ENCODE assay signal across 28 mouse cellular contexts in genomic region chr2:43737546-43737945, GRCm38 (mm10). TPM values are rescaled to one million over a fixed set of nuclear protein-coding genes. Genes with fewer than 3 reads are reported as not detected.
A peak's percentile ranks its signal among the peaks of the same experiment; 100 is the strongest.
DNase-seq lines count a peak whose midpoint lies in the region; ATAC-seq and TF ChIP-seq lines count a peak whose summit lies in the region.
"Had no signal": no experiment of that assay in that cellular context is flagged by ENCODE, and none has a peak within 500 bp of the region (broad histone marks: within the 10 kb centered on the region; RNA-seq: fewer than 3 reads in every experiment).

No protein-coding gene starts in this region.

- intact Hi-C loops in heart, adult 2 months (cut with DNase I): no loop called here

- TF ChIP-seq CTCF in liver, postnatal 0 days (IDR thresholded peaks at IDR 0.05; ENCODE audit: low read depth): no peak
- TF ChIP-seq CTCF in heart, adult 2 months (IDR thresholded peaks at IDR 0.05): no peak

- no peaks in the 10 kb centered on the region for H3K36me3 ChIP-seq in liver, postnatal 0 days (replicated peaks; ENCODE audit: insufficient read depth, low read length)
- no peaks in the 10 kb centered on the region for H3K36me3 ChIP-seq in heart, adult 2 months (ENCODE audit: control insufficient read depth, insufficient read depth, low read length)
- H3K36me3 ChIP-seq: embryonic facial prominence, embryonic 12.5 days; forebrain, embryonic 10.5 days; forebrain, embryonic 15.5 days; G1E; heart, embryonic 10.5 days; hindbrain, embryonic 13.5 days; kidney, embryonic 15.5 days; liver, embryonic 15.5 days; lung, embryonic 15.5 days; midbrain, embryonic 13.5 days; stomach, embryonic 15.5 days had no signal

- 74% methylated on average over 7 of the region's 7 CpGs for WGBS in liver, postnatal 0 days (ENCODE audit: insufficient replicate concordance)
- 81% methylated on average over 7 of the region's 7 CpGs for WGBS in heart, adult 2 months

- H3K4me2 ChIP-seq in liver, postnatal 0 days (ENCODE audit: low read depth, low read length): 0 out of 2 replicates have a peak overlapping the region, but pooled peaks have one; percentile 44
- H3K4me2 ChIP-seq: embryonic facial prominence, embryonic 12.5 days; forebrain, embryonic 15.5 days; hindbrain, embryonic 13.5 days; kidney, embryonic 15.5 days; lung, embryonic 15.5 days; midbrain, embryonic 13.5 days; stomach, embryonic 15.5 days had no signal

- H3K4me3 ChIP-seq in liver, postnatal 0 days (ENCODE audit: low read depth, low read length): no peak overlapping the region
- H3K4me3 ChIP-seq in heart, adult 2 months: no peak overlapping the region
- H3K4me3 ChIP-seq: embryonic facial prominence, embryonic 12.5 days; forebrain, embryonic 10.5 days; forebrain, embryonic 15.5 days; gastrocnemius, adult 2 months; heart, embryonic 10.5 days; hindbrain, embryonic 13.5 days; kidney, embryonic 15.5 days; liver, embryonic 15.5 days; lung, embryonic 15.5 days; midbrain, embryonic 13.5 days; stomach, embryonic 15.5 days had no signal

- no peak overlapping the region for H3K9ac ChIP-seq in liver, postnatal 0 days (replicated peaks)
- no peak overlapping the region for H3K9ac ChIP-seq in heart, adult 2 months (ENCODE audit: low read depth, low read length)
- H3K9ac ChIP-seq: embryonic facial prominence, embryonic 12.5 days; forebrain, embryonic 15.5 days; hindbrain, embryonic 13.5 days; kidney, embryonic 15.5 days; liver, embryonic 15.5 days; lung, embryonic 15.5 days; midbrain, embryonic 13.5 days; stomach, embryonic 15.5 days had no signal

- no peaks in the 10 kb centered on the region for H3K27me3 ChIP-seq in liver, postnatal 0 days (ENCODE audit: insufficient read depth, low read length)
- no peaks in the 10 kb centered on the region for H3K27me3 ChIP-seq in heart, adult 2 months (ENCODE audit: control insufficient read depth, insufficient read depth, low read length)
- H3K27me3 ChIP-seq: embryonic facial prominence, embryonic 12.5 days; forebrain, embryonic 15.5 days; hindbrain, embryonic 13.5 days; kidney, embryonic 15.5 days; liver, embryonic 15.5 days; lung, embryonic 15.5 days; midbrain, embryonic 13.5 days; stomach, embryonic 15.5 days had no signal

- peak overlapping the region; percentile 88 for H3K27ac ChIP-seq in liver, postnatal 0 days (ENCODE audit: low read depth)
- no peak overlapping the region for H3K27ac ChIP-seq in heart, adult 2 months
- H3K27ac ChIP-seq: embryonic facial prominence, embryonic 12.5 days; forebrain, embryonic 10.5 days; forebrain, embryonic 15.5 days; gastrocnemius, adult 2 months; heart, embryonic 10.5 days; hindbrain, embryonic 13.5 days; kidney, embryonic 15.5 days; lung, embryonic 15.5 days; midbrain, embryonic 13.5 days; stomach, embryonic 15.5 days had no signal

- TF ChIP-seq POLR2A in heart, adult 2 months (IDR thresholded peaks at IDR 0.05; ENCODE audit: insufficient read depth, low read depth, low read length): no peak

- no peaks in the 10 kb centered on the region for H3K79me2 ChIP-seq in heart, adult 2 months (replicated peaks; ENCODE audit: control insufficient read depth, insufficient read depth, low read length)

- no peaks in the 10 kb centered on the region for H3K9me3 ChIP-seq in liver, postnatal 0 days (ENCODE audit: low read length)
- H3K9me3 ChIP-seq: embryonic facial prominence, embryonic 12.5 days; forebrain, embryonic 10.5 days; forebrain, embryonic 15.5 days; G1E; heart, embryonic 10.5 days; hindbrain, embryonic 13.5 days; kidney, embryonic 15.5 days; liver, embryonic 15.5 days; lung, embryonic 15.5 days; midbrain, embryonic 13.5 days; stomach, embryonic 15.5 days had no signal

- H3K4me1 ChIP-seq in liver, postnatal 0 days (ENCODE audit: insufficient read depth): no peaks in the 10 kb centered on the region
- H3K4me1 ChIP-seq in heart, adult 2 months (ENCODE audit: control insufficient read depth, insufficient read depth, low read length): no peaks in the 10 kb centered on the region
- H3K4me1 ChIP-seq: embryonic facial prominence, embryonic 12.5 days; forebrain, embryonic 10.5 days; forebrain, embryonic 15.5 days; heart, embryonic 10.5 days; hindbrain, embryonic 13.5 days; kidney, embryonic 15.5 days; lung, embryonic 15.5 days; midbrain, embryonic 13.5 days; stomach, embryonic 15.5 days had no signal

- TF ChIP-seq EP300 in liver, postnatal 0 days (IDR thresholded peaks at IDR 0.05; ENCODE audit: low read depth): no peak
- TF ChIP-seq EP300 in heart, adult 2 months (IDR thresholded peaks at IDR 0.05; ENCODE audit: insufficient read depth, low read depth, low read length): no peak

- DNase-seq in liver, postnatal 0 days: no peak
- DNase-seq in liver (no peak), adipocyte (ENCODE audit: low spot score) (no peak)
- DNase-seq in CD4-positive, CD25-positive, alpha-beta regulatory T cell, adult 2 months (ENCODE audit: low read depth, low spot score): peak; percentile 81
- peak; percentile 60 for DNase-seq in T-cell, adult 2 months (ENCODE audit: low spot score)
- DNase-seq in induced T-regulatory cell, adult 2 months (ENCODE audit: low read depth): peak; percentile 87
- DNase-seq in frontal cortex, postnatal 10 days (ENCODE audit: low spot score in 2 of 2): no peak
- DNase-seq in heart, adult 2 months: no peak
- DNase-seq: adrenal gland, adult 8-10 months; cerebellum, adult 8-10 months; cerebellum, postnatal 25 days; gastrocnemius, adult 2 months; heart, postnatal 4 days; kidney, adult 11 months; kidney, postnatal 36 days; layer of hippocampus, postnatal 36 days; left cerebral cortex, postnatal 4 days had no signal

- ATAC-seq in liver, postnatal 0 days: no peak
- ATAC-seq: forebrain, embryonic 15.5 days; midbrain, embryonic 13.5 days had no signal

RNA-seq across cellular contexts. Expression of gene Arhgap15, which starts 11.1 kb away (rescaled TPM):
- polyA plus RNA-seq in liver, postnatal 0 days (2015; fragmentation: Nextera tagmentation; extraction: Ambion mirVana): 5.3 and 6.3 TPM in 2 replicates
- 1 to 10 TPM in 1 of 2 experiments, under 1 TPM in 1; 0.39 to 1.2 TPM for total RNA-seq in heart, adult 2 months (2021)
- 0.41 and 0.70 TPM in 2 replicates for polyA plus RNA-seq in heart, adult 2 months (2012; rRNA removed)

Comparison
In these comparisons a context has a peak if more than half of its experiments do, and no peak if none do; other contexts are left out.
1. DNase-seq: peak in CD4-positive, CD25-positive, alpha-beta regulatory T cell, adult 2 months (single experiment), T-cell, adult 2 months (single experiment) and induced T-regulatory cell, adult 2 months (single experiment); none in liver, postnatal 0 days (single experiment), liver (single experiment), frontal cortex, postnatal 10 days (0 of 2), adipocyte (single experiment) and heart, adult 2 months (0 of 2).